Mouse (Mus musculus) G1E (cell line): Measurements from ENCODE around the gene Rfx4. TPM values are rescaled to one million over a fixed set of nuclear protein-coding genes. Genes with fewer than 3 reads are reported as not detected.

ENCODE experiments used
- ATAC-seq: 2 replicates; pipeline ENCODE4 v1.8.0; 2016; ENCODE audit warnings: mild to moderate bottlenecking; ENCODE audit not compliant: insufficient number of reproducible peaks, poor library complexity, low FRiP score, severe bottlenecking; ENCODE audit errors: extremely low read depth
- DNase-seq: peaks from one replicate; pipeline ENCODE4 v3.0.0; 2012; ENCODE audit warnings: low spot score
- H3K27me3 ChIP-seq: 2 replicates; pipeline ENCODE4 v1.6.1; 2012; ENCODE audit warnings: mild to moderate bottlenecking, low read length, inconsistent platforms; ENCODE audit not compliant: insufficient read depth
- H3K36me3 ChIP-seq: replicated peaks from 2 replicates; pipeline ENCODE3; 2012; ENCODE audit warnings: mild to moderate bottlenecking, inconsistent platforms
- H3K4me1 ChIP-seq: 2 replicates; pipeline ENCODE4 v1.6.1; 2012; ENCODE audit warnings: low read depth, low read length, inconsistent platforms, mixed read lengths; ENCODE audit not compliant: insufficient read depth
- H3K4me3 ChIP-seq: 2 replicates; pipeline ENCODE4 v1.5.1; 2012; ENCODE audit warnings: low read depth, mild to moderate bottlenecking, inconsistent platforms, low read length, moderate library complexity, mixed read lengths
- H3K9me3 ChIP-seq: replicated peaks from 2 replicates; pipeline ENCODE4 v1.6.1; 2012; ENCODE audit warnings: inconsistent platforms
- CTCF ChIP-seq: IDR thresholded peaks from 2 replicates; pipeline ENCODE4 v1.5.1; 2012; ENCODE audit warnings: low read depth, low read length, inconsistent platforms, mixed read lengths
- GATA1 ChIP-seq: IDR thresholded peaks from 2 replicates; pipeline ENCODE4 v1.6.1; 2012; ENCODE audit warnings: borderline replicate concordance, low read length, inconsistent platforms, mixed read lengths
- GATA2 ChIP-seq: IDR thresholded peaks from 2 replicates; pipeline ENCODE4 v1.6.1; 2012; ENCODE audit warnings: low read depth, low read length, inconsistent platforms, borderline replicate concordance
- POLR2AphosphoS5 ChIP-seq: IDR thresholded peaks from 2 replicates; pipeline ENCODE4 v1.6.1; 2012; ENCODE audit warnings: low read depth, low read length, inconsistent platforms; ENCODE audit not compliant: insufficient replicate concordance
- TAL1 ChIP-seq: conservative IDR thresholded peaks from 2 replicates; pipeline ENCODE4 v1.6.1; 2012; ENCODE audit warnings: low read depth, low read length, inconsistent platforms, mixed read lengths
- polyA plus RNA-seq: library from polyadenylated mRNA; stranded (reverse); fragments of >175 nt; gene quantifications from 2 replicates; pipeline ENCODE4 v1.2.3, GENCODE M21; 2012
- total RNA-seq, 2 experiments: library from RNA; stranded (forward) in 1 of 2; stranded (reverse) in 1 of 2; fragments of 200-1000 nt in 1 of 2; fragments of >200 nt in 1 of 2; fragmentation: Nextera tagmentation in 1 of 2; gene quantifications; 2 replicates each; pipeline ENCODE4 v1.2.3; 2014 to 2017

The Rfx4 gene
- total and polyA plus RNA-seq, 3 experiments: not detected

DNA sequence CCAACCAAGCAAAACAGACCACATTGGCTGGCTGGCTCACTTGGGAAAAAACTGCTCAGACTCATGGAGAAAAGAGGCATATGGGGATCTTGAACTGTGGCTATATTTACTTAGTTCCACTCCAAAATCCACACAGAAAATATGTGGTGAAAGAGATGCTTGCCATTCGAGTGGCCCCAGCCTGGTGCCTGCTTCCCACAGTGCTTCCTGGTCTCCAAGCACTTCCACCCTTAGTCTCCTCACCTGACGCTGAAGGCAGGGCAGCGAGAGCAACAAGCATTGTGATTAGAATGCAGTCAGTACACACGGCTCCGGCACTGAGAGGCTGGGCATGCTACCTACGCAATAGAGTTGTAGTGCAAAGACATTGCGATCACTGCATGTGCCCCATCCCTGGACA is 111.7 kb downstream of the Rfx4 start:
- no peaks in the 10 kb centered on the region for H3K9me3 ChIP-seq
- ATAC-seq (no peak), DNase-seq (no peak)
- no peaks in the 10 kb centered on the region for H3K4me1 ChIP-seq
- H3K27me3 ChIP-seq: peaks cover 3% of the 10 kb centered on the region; the same call in 1 of the 2 replicates
- TF ChIP-seq POLR2AphosphoS5: no peak
- TF ChIP-seq GATA2: no peak
- TF ChIP-seq TAL1: no peak
- no peak for TF ChIP-seq CTCF
- no peak for TF ChIP-seq GATA1
- no peaks in the 10 kb centered on the region for H3K36me3 ChIP-seq
- H3K4me3 ChIP-seq: no peak overlapping the region

DNA sequence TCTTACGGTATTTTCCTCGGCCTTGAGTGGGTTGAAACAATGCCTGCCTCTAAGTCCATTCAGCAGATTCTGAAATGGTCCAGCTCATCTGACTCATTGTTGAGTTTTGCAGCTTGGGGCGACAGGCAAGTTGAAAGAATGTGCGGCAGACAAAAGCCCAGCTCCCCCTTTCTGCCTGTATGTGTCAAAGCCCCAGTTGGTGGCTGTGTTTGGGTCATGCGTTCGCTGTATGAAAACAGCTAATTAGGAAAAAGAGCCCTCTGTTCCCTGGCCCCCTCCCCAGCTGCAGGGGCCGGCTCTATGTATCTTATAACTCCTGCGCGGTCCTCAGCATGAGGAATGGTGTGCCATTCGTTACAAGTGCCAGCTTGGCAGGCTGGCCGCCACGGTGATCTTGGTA is 115.4 kb downstream of the Rfx4 start:
- TF ChIP-seq GATA1 (no peak), POLR2AphosphoS5 (no peak), GATA2 (no peak), TAL1 (no peak), CTCF (no peak)
- no peak for ATAC-seq

DNA sequence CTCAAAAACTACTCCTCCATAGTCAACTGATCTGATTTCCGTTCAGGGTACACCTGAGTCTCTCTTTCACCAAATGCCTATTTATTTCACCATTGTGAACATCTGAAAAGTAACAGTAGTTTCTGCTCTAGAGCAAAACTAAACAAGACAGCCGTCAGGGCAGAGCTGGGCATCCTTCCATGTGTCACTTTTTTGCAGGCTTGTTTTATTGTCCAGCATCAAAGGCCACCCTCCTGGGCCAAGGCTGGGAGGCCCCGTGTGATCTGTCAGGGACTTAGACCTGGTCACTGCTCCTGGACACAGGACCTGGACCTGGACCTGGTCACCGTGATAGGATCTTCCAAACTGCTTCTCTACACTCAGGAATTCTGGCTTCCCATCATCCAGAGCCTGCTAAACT is 116.1 kb downstream of the Rfx4 start:
- H3K4me3 ChIP-seq: no peak overlapping the region
- H3K36me3 ChIP-seq: no peaks in the 10 kb centered on the region
- TF ChIP-seq POLR2AphosphoS5: no peak
- TF ChIP-seq TAL1: no peak
- no peak for TF ChIP-seq GATA2
- TF ChIP-seq GATA1: no peak
- TF ChIP-seq CTCF: no peak
- H3K27me3 ChIP-seq: peaks cover 5% of the 10 kb centered on the region; the same call in 1 of the 2 replicates
- no peak for DNase-seq
- H3K4me1 ChIP-seq: no peaks in the 10 kb centered on the region
- no peak for ATAC-seq
- no peaks in the 10 kb centered on the region for H3K9me3 ChIP-seq

More for the DNA sequence above, 115.4 kb downstream of the Rfx4 start:
- Histone ChIP-seq H3K4me3 (no peak overlapping the region), H3K36me3 (no peaks in the 10 kb centered on the region), H3K4me1 (no peaks in the 10 kb centered on the region), H3K27me3 (peaks cover 5% of the 10 kb centered on the region; the same call in 1 of the 2 replicates), H3K9me3 (no peaks in the 10 kb centered on the region)
- DNase-seq: no peak

DNA sequence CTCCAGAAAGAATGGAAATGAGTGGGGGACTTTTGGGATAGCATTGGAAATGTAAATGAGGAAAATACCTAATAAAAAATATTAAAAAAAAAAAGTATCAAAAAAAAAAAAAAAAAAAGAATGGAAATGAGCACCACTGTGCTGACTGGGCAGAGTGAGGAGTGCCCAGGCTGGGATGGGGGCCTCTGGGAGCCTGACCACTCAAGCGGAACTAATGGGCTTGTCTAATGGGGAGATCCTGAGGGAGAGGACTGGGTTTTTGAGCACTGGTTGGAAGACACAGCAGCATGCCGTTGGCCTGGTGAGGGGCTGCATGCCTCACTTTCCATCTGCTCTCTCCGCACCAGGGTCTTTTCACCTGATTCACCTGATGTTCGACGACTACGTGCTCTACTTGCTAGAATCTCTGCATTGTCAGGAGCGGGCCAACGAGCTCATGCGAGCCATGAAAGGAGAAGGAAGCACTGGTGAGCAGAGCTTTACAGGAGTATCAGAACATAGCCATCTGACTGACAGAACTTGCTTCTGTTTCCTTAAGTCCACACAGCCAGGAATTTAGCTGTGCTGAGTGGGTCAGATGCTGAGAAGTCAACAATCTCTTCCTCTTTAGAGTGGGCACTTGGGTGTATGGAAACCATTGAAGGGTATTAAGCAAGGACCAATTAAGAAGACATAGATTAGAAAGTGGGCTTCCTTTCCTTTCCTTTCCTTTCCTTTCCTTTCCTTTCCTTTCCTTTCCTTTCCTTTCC is 124.1 kb downstream of the Rfx4 start:
- TF ChIP-seq TAL1 (no peak), POLR2AphosphoS5 (no peak), GATA2 (no peak), GATA1 (no peak), CTCF (no peak)
- no peak for ATAC-seq

DNA sequence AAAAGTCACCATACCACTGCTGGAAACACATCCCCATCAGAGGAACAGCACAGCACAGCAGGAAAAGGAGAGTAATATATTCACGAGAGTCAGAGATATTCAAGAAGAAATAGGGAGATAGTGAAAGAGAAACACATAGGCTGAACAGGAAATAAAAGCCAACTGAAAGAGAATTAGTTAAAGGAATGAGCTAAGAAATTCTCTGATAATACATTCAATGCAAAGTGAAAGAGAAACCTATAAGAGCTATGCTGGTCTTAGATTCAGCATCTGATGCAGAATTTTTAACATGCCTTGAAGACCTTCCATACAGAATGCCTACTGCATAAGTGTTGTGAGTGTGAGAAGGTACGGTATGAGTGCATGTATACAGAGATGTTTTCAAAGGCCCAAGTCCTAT is 126.7 kb downstream of the Rfx4 start:
- H3K36me3 ChIP-seq: no peaks in the 10 kb centered on the region
- ATAC-seq (no peak), DNase-seq (no peak)
- no peak for TF ChIP-seq TAL1
- no peak for TF ChIP-seq GATA2
- no peak for TF ChIP-seq POLR2AphosphoS5
- TF ChIP-seq GATA1: no peak
- TF ChIP-seq CTCF: no peak
- peaks cover 6% of the 10 kb centered on the region; the same call in 1 of the 2 replicates for H3K27me3 ChIP-seq
- peaks cover 3% of the 10 kb centered on the region; the same call in 1 of the 2 replicates for H3K4me1 ChIP-seq
- no peaks in the 10 kb centered on the region for H3K9me3 ChIP-seq
- H3K4me3 ChIP-seq: no peak overlapping the region

More for the DNA sequence above, 124.1 kb downstream of the Rfx4 start:
- peaks cover 3% of the 10 kb centered on the region; the same call in 1 of the 2 replicates for H3K4me1 ChIP-seq
- H3K36me3 ChIP-seq: no peaks in the 10 kb centered on the region
- H3K9me3 ChIP-seq: no peaks in the 10 kb centered on the region
- no peak for DNase-seq
- H3K27me3 ChIP-seq: peaks cover 11% of the 10 kb centered on the region
- no peak overlapping the region for H3K4me3 ChIP-seq

DNA sequence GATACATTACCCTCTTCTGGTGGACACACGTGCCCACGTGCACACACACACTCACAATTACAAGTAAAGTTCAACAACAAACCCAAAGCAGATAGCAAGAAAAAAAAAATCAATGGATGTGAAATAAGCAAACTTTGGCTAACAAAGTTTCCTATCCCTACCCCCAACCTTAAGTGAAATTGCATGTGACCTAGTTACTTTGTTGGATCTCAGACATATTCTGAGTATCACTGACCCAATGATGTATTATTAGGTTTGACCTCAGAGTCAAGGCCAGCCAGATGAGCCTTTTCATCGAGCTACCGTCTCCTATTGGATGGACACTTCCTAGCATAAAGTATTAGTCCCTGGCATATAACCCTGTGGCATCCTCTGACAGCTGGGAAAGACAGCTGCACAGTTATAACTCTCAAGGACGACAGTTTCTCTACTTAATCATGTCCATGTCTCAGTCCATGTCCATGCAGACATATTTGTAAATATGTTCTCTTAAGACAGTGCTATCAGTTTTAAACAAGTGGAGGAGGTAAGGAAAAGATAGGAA is 129.6 kb downstream of the Rfx4 start:
- ATAC-seq (no peak), DNase-seq (no peak)
- Histone ChIP-seq H3K4me1 (peaks cover 3% of the 10 kb centered on the region; the same call in 1 of the 2 replicates), H3K4me3 (no peak overlapping the region), H3K9me3 (no peaks in the 10 kb centered on the region), H3K27me3 (peaks cover 3% of the 10 kb centered on the region; the same call in 1 of the 2 replicates), H3K36me3 (no peaks in the 10 kb centered on the region)
- no peak for TF ChIP-seq GATA1
- TF ChIP-seq POLR2AphosphoS5: no peak
- TF ChIP-seq CTCF: no peak
- no peak for TF ChIP-seq GATA2
- TF ChIP-seq TAL1: no peak
